Mouse (Mus musculus) myocyte (in vitro differentiated cells): ENCODE measurements at regions not wholly inside any gene's neighbourhood (a gene's known extent, or its start where the extent isn't known, plus 50 kb on each side); places are given as distances from the start of the nearest gene placed in this dataset.

Experiments
- MYOD1 ChIP-seq, 3 experiments: IDR thresholded peaks; one replicate each; pipeline ENCODE4 v1.6.1; 2011; ENCODE audit warnings: control low read depth in 2 of 3, low read depth in 2 of 3, mild to moderate bottlenecking in 2 of 3, moderate library complexity in 1 of 3; ENCODE audit not compliant: insufficient read length in 2 of 3, control insufficient read depth in 1 of 3
- POLR2A ChIP-seq: IDR thresholded peaks from one replicate; pipeline ENCODE4 v1.6.1; 2011; ENCODE audit warnings: low read depth, mild to moderate bottlenecking, control low read depth, moderate library complexity; ENCODE audit not compliant: insufficient read length
- TCF12 ChIP-seq: IDR thresholded peaks from one replicate; pipeline ENCODE4 v1.6.1; 2011; ENCODE audit warnings: mild to moderate bottlenecking, control low read depth; ENCODE audit not compliant: poor library complexity, insufficient read depth, severe bottlenecking

GRCm38 (mm10) chr14:105511135-105511534 lies 252.8 kb downstream of the Ndfip2 start:
- TF ChIP-seq POLR2A: no peak
- no peak for TF ChIP-seq MYOD1 (IDR thresholded peaks at IDR 0.05; ENCODE audit: control insufficient read depth in 1 of 3, insufficient read length in 2 of 3, low read depth in 2 of 3)
- TF ChIP-seq TCF12: no peak
